Mouse (Mus musculus) naive thymus-derived CD4-positive, alpha-beta T cell, adult 2 months (primary cell): ENCODE measurements at regions not wholly inside any gene's neighbourhood (a gene's known extent, or its start where the extent isn't known, plus 50 kb on each side); places are given as distances from the start of the nearest gene placed in this dataset.

Experiments used
- DNase-seq: peaks from one replicate; pipeline ENCODE4 v3.0.0-alpha.2; 2011; ENCODE audit warnings: low read depth

- DNase-seq = no peak
Observed at GRCm38 (mm10) chr9:25374161-25374560, 107.2 kb upstream of the Eepd1 start.

- no peak for DNase-seq
Observed at GRCm38 (mm10) chr9:25376209-25376608, 105.1 kb upstream of the Eepd1 start.

GRCm38 (mm10) chr9:25377771-25378747, 103.3 kb upstream of the Eepd1 start:
- no peak for DNase-seq

- no peak for DNase-seq
Observed at GRCm38 (mm10) chr9:25385333-25385732, 96.0 kb upstream of the Eepd1 start.

GRCm38 (mm10) chr9:25387876-25388650, 93.3 kb upstream of the Eepd1 start:
- DNase-seq = no peak

DNA sequence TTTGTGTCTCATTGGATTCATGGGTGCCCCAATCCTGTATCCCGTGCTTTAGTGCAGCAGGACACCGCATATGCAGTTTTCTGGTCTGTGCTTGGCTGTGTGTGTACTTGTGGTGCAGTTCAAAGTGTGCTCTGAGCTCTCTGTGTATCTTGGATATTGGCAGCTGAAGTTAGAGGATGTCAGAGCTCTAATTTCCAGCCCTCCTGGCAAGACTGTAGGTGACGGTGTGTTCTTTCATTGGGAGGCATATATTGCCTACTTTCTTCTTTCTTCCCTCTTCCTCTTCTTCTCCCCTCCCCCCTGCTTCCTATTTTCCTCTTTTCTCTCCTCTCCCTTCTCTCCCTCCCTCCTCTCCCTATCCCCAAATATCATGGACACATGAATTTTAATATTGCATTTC, 92.0 kb upstream of the Eepd1 start:
- no peak for DNase-seq

DNA sequence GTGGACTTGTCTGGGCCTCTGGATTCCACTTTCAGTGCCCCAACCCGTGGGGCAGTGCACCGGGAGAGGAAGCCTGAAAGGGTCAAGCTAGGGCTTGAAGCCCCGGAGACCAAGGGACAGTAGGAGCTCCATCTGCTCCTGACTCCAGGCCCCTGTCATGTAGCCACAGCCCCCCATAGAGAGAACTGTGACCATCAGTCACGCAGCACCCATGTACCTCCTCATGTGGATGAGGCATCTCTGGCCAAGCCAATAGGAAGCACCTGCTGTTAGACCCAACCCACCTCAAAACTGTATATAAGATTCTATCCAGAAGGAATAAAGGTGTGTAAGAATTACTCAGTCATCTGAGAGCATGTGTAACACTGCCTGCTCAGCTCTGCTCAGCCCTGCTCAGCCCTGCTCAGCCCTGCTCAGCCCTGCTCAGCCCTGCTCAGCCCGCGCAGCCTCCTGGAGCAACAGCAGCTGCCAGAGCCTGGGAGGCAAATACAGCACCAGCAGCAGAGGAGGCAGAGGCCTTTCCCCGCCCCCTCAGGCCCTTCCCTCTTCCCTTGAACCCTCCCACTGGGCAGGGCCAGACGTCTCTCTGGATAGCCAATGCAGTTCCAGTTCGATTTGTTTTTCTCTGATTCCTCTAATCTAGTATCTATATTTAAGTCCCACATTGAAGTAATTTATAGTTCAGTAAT, 80.6 kb upstream of the Eepd1 start:
- peak; percentile 9 for DNase-seq

- DNase-seq = no peak
Observed at GRCm38 (mm10) chr9:25405848-25406247, 75.5 kb upstream of the Eepd1 start.

- DNase-seq = no peak
Observed at GRCm38 (mm10) chr9:25408518-25408917, 72.8 kb upstream of the Eepd1 start.

DNA sequence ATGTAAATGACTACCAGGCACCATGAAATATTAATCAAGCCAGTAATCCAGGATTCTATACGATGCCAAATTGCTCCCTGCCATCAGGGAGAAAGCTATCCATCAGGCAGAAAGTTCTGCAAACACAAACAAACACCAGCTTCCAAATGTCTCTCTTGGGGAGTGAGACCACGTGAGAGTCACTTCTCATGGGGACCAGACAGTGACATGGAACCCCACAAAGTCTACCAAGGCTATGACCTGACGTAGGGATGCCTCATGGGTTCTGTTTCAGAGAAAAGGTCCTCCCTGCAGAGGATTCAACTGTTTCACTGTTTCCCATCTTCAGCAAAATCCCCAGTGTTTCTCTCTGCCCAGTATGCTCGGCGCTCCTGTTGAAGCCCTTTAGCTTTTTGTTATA, 71.6 kb upstream of the Eepd1 start:
- DNase-seq = no peak

DNA sequence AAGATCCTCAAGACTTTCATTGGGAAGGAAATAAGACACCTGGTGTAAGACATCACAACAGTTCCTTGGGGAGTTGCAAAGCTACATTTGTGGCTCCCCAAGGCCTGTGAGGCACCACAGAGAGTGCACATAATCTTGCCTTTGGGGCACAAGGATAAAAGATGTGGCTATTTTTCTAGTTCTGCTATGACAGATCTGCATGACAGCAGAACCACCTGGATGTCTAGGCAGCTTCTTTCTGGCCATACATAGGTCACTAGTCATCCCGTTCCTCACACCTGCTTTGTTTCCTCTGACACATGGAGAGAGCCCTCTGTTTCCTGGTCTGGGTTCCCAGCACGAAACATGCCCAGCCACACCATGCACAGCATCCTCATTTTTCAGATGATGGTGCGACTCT, 67.5 kb upstream of the Eepd1 start:
- DNase-seq = no peak

GRCm38 (mm10) chr9:25414315-25414714, 67.0 kb upstream of the Eepd1 start:
- DNase-seq = no peak

GRCm38 (mm10) chr9:25426941-25427340, 54.4 kb upstream of the Eepd1 start:
- no peak for DNase-seq

DNA sequence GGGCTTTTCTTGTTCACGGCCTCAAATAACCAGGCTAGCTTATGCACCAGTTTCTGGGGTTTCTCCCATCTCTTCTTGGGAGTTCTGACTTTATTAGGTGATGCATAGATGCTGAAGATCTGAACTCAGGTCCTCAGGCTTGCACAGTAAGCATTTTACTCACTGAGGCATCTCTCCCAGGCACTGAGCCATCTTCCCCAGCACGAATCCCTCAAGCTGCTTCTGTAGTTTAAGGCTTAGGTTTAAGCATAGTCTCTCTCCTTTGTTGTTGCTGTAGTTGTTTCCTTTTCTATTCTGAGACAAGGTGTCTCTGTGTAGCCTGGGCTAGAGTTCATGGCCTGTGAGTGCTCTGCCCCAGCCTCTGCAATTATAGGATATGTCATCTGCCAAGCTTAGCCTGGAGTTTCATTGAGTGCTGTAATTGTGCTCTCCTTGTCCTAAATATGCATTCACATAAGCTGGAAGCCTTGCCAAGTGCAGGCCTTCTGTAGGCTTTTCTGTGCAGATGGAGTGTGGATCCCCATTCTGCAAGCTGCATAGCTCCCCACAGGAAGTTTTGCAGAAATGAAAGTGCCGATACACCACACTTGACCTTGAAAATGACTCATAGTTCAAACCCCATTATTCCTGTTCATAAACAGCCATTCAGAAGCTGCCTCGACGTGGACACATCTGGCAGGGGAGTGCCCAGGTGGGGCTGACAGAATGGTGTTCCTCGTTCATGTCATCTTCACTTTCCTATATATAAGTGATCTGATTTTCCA, 51.7 kb upstream of the Eepd1 start:
- DNase-seq = peak; percentile 1
